Mouse (Mus musculus): ENCODE data around the gene Gm8297.
"Not testable (repeated sequence)": the region's sequence is repeated elsewhere in the genome, so short reads cannot be mapped to it uniquely, and the experiment has no call there.

Gene Gm8297

GRCm38 (mm10) chr14:4983635-4984034 is at the start of gene Gm8297:
Gene Gm8297, plus strand, starts transcription at chr14:4983935.
- DNase-seq: not testable (repeated sequence)

DNA sequence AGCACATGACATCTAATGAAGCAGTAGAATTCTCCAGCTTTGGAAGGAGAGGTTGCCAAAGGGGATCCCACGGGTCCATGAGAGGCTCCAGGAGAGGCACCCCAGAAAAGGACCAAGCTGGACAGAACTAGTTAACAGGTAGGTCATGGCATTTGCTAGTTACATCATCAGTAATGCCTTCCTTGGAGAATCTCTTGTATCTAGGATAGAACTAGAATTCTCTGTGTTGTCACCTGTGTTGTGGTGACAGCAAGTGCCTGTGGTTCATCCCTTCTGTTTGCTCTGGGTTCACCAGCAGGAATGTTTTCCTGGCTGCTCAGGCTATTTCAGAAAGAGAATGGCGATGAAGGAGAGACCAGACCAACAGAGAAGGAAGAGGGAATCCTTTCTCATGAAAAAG is 31.9 kb downstream of the Gm8297 start, which contains the start of gene Gm3298:
Gene Gm3298 (plus strand): TSS at position 301 of the 400 bp plus-strand sequence.
- DNase-seq: not testable (repeated sequence)
